Mouse (Mus musculus) regulatory T cell (primary cell): Measurements from ENCODE around the gene Gorab.

Experiments used
- in situ Hi-C: fragments of 300-600 bp; cut with MboI, MseI; formaldehyde crosslinking; loops from one replicate; pipeline ENCODE4 v1.15.1; 2025; ENCODE audit warnings: high pct_unique_total_duplicates

Gene Gorab

GRCm38 (mm10) chr1:163358165-163358564 lies 45.3 kb downstream of the Gorab start:
- in situ Hi-C loops = no loop called here

- in situ Hi-C loops = no loop called here
These were observed 45.7 kb downstream of the Gorab start for GRCm38 (mm10) chr1:163357733-163358132.

DNA sequence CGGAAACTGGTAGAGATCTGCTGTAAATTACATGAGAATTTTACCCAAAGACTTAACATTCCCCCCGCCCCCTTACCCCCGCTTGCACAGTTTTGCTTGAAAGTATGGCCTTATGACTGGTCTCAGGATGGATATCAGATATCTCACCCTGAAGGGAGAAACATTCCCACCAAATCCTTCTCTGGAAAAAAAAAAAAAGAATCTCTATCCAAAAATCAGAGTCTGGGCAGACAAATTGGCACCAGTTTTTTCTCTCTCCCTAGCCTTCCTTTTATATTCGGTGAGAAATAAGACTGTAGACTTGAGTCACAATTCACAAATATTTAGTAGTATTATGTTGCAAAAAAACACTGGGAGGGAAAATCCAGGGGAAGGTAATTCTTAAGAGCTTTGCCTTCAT lies 47.3 kb downstream of the Gorab start:
- in situ Hi-C loops = no loop called here

DNA sequence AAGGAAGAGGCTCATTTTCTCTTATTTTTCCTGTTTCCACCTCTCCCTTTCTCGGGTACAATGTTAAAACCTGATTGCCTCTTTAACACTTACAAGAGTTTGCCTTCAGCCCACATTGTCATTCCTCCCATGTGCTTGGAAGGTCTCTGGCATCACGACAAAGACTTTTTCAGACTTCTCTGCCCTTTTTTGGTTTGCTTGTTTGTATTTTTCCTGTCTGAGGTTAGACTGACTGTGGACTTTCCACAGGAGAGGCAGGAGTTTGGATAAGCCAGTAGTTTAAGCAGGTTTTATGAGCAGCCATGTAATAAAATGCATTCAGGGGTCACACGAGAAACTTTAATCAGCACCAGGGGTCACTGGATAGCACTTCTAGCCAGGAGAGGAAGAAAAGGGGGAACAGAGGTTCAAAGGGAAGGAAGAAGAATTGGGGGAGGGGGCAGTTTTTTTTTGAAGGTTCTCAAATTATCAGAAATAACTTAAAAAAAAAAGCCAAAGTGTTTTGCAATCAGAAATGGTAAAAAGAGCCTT lies 47.8 kb downstream of the Gorab start:
- in situ Hi-C loops = no loop called here

GRCm38 (mm10) chr1:163350988-163351387 lies 52.5 kb downstream of the Gorab start:
- in situ Hi-C loops = no loop called here

DNA sequence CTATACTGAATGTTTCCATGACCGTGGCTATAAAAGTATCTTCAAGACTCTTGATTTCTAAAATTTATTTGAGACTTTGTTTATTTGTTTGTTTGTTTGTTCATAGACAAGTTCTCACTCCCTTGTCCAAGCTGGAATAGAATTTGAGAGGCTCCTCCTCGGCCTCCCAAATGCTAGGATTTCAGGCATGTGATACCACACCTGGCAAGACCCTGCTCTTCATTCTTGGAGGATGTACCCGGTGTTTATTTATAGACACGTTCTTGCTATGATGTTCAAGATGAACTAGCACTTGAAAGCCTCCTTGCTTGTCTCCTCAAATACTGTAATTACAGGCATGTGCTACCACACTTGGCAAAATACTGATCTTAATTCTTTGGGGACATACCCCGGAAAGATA lies 57.9 kb downstream of the Gorab start:
- in situ Hi-C loops = no loop called here

GRCm38 (mm10) chr1:163344931-163345330 lies 58.5 kb downstream of the Gorab start:
- in situ Hi-C loops = no loop called here

GRCm38 (mm10) chr1:163339219-163339561 lies 64.3 kb downstream of the Gorab start:
- in situ Hi-C loops = no loop called here

- in situ Hi-C loops = no loop called here
These were observed 64.8 kb downstream of the Gorab start for GRCm38 (mm10) chr1:163338525-163339218.

DNA sequence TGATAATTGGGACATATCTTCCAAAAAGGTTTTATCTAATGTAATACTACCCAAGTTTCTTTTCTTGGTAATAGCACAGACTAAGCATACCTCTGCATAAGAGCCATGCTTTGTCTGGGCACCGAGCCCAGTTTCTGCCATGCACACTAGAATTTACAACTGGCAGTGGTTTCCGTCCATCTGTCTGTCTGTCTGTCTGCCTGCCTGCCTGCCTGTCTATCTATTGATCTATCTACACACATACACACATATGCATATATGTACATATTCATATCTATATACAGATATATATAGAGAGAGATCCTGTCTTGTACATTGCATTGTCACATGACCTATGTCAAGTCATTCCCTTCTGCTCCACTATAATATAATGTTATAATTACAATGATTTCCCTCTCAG lies 65.6 kb downstream of the Gorab start:
- in situ Hi-C loops = no loop called here
